Mouse (Mus musculus): ENCODE measurements at regions not wholly inside any gene's neighbourhood (a gene's known extent, or its start where the extent isn't known, plus 50 kb on each side); places are given as distances from the start of the nearest gene placed in this dataset.

DNA sequence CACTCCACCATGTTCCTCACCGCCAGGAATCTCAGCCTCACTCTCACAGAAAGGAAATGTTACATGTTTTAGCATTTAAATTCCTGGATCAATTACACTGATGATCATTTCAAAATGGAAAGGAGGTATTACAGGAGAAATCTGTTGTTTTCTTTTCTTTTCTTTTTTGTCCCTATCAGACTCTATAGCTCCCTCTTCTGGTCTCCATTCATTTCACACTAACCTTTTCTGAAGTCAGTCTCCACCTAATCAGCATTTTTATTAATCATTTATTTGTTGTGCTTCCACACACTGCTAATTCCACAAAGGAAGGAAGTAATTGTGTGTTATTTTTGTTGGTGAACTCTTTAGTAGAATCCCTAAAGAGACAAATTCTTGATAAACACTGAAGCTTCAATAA, 130.5 kb upstream of the Car10 start:
- in situ Hi-C loops (cut with MboI; ENCODE audit: unreplicated experiment in 2 of 2), result loop anchor here (5.0 to 25.0 kb wide), 2 partner anchors 80 to 555 kb away; no protein-coding TSS in a partner anchor

DNA sequence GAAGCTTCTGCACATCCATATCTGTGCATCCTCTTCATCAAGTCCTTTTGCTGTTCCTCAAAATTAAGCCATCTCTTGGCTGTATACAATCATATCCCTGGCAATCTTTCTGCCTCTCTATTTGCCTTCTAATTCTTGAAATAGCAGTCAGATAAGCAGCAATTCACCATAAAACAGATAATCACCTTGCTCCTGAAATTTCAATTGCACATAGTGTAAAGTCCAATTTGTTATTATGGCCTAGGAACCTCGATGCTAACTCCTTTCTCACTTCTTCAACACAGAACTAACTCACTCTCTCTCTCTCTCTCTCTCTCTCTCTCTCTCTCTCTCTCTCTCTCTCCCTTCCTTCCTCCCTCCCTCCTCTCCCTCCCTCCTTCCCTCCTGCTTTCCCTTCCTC, 98.2 kb upstream of the Car10 start:
- in situ Hi-C loops (cut with MboI; ENCODE audit: unreplicated experiment in 2 of 2), result no loop called here

DNA sequence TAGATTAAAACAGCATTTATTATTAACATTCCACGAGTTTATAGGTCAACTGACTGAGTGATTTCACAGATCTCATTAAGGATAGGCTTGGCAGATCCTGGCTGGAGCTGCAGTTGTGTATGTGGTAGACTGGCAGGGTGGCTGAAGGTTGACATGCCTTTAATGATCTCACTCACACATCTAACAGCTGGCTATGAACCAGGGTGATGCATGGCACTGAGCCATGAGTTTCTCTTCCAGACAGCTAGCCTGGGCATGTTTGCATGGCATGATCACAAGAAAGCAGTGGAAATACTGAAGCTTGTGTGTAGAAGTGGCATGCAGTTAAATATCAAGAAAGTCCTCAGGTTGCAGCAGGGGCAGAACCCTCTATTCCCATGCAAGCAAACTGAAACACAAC, 91.8 kb upstream of the Car10 start:
- in situ Hi-C loops (cut with MboI; ENCODE audit: unreplicated experiment in 2 of 2), result no loop called here

GRCm38 (mm10) chr11:93025981-93026380, 71.8 kb upstream of the Car10 start:
- in situ Hi-C loops (cut with MboI; ENCODE audit: unreplicated experiment in 2 of 2), result no loop called here

- in situ Hi-C loops (cut with MboI; ENCODE audit: unreplicated experiment in 2 of 2), result no loop called here
Measured at GRCm38 (mm10) chr11:93035509-93035908, 62.3 kb upstream of the Car10 start.

GRCm38 (mm10) chr11:93037846-93038245, 60.0 kb upstream of the Car10 start:
- in situ Hi-C loops (cut with MboI; ENCODE audit: unreplicated experiment in 2 of 2), result no loop called here

- in situ Hi-C loops (cut with MboI; ENCODE audit: unreplicated experiment in 2 of 2), result no loop called here
Measured at GRCm38 (mm10) chr11:93039325-93039724, 58.5 kb upstream of the Car10 start.

GRCm38 (mm10) chr11:93040816-93041215, 57.0 kb upstream of the Car10 start:
- in situ Hi-C loops (cut with MboI; ENCODE audit: unreplicated experiment in 2 of 2), result no loop called here

DNA sequence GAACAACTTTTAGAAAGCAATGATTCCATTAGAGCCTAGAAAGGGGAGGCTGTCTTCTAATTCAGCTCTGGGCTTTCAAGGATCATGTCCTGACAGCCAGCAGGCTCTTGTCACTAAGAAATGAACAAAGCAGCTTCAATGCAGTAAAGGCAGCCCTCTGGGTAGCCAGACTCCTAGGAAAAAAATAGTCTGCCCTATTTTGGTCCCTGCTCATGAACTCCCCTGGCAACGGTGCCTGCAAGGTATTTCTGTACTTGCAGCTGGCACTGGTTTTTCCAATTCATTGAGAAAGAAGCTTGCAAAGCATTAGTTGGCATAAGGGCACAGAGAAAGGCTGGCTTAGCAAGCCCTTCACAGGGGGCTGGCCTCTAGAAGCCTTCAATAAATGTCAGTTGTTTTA, 52.8 kb upstream of the Car10 start:
- in situ Hi-C loops (cut with MboI; ENCODE audit: unreplicated experiment in 2 of 2), result no loop called here

Measured in v-Abl transformed pro-B cells (cell line).